Mouse (Mus musculus) bone marrow macrophage, adult 2 months (primary cell): Measurements from ENCODE around the gene Odf3l2. TPM values are rescaled to one million over a fixed set of nuclear protein-coding genes. Genes with fewer than 3 reads are reported as not detected.
A peak's percentile ranks its signal among the peaks of the same experiment; 100 is the strongest.

Source experiments
- H3K27ac ChIP-seq: 2 replicates; pipeline ENCODE4 v1.5.1; 2012; ENCODE audit warnings: low read depth, low read length; ENCODE audit not compliant: insufficient read depth
- H3K4me1 ChIP-seq: 2 replicates; pipeline ENCODE4 v1.6.1; 2012; ENCODE audit warnings: low read length; ENCODE audit not compliant: control insufficient read depth, insufficient read depth
- H3K4me3 ChIP-seq: 2 replicates; pipeline ENCODE4 v1.5.1; 2012; ENCODE audit warnings: mild to moderate bottlenecking, low read length, moderate library complexity; ENCODE audit not compliant: insufficient read depth
- CTCF ChIP-seq: IDR thresholded peaks from 2 replicates; pipeline ENCODE4 v1.5.1; 2012; ENCODE audit warnings: low read depth, mild to moderate bottlenecking, low read length, moderate library complexity
- POLR2A ChIP-seq: IDR thresholded peaks from 2 replicates; pipeline ENCODE4 v1.6.1; 2012; ENCODE audit warnings: mild to moderate bottlenecking, low read depth, low read length, borderline replicate concordance
- polyA plus RNA-seq: library from polyadenylated mRNA; stranded (reverse); fragments of >200 nt; gene quantifications from 2 replicates; pipeline ENCODE4 v1.2.4, GENCODE M21; 2012; ENCODE audit not compliant: missing spikeins, insufficient read depth, insufficient read length

Gene Odf3l2
- polyA plus RNA-seq, 1 experiment, result not detected

GRCm38 (mm10) chr10:79631432-79631831 is 14.1 kb downstream of the Odf3l2 start:
- Histone ChIP-seq H3K4me3 (no peak overlapping the region), H3K4me1 (peaks cover 33% of the 10 kb centered on the region), H3K27ac (no peak overlapping the region)
- TF ChIP-seq POLR2A, result no peak
- no peak for TF ChIP-seq CTCF

- Histone ChIP-seq H3K4me3 (no peak overlapping the region), H3K4me1 (peaks cover 14% of the 10 kb centered on the region), H3K27ac (no peak overlapping the region)
- TF ChIP-seq CTCF, result no peak
- TF ChIP-seq POLR2A, result no peak
These were observed 17.2 kb downstream of the Odf3l2 start for GRCm38 (mm10) chr10:79628377-79628776.

- no peak overlapping the region for H3K27ac ChIP-seq
- H3K4me3 ChIP-seq, result no peak overlapping the region
- TF ChIP-seq POLR2A, result no peak
- no peak for TF ChIP-seq CTCF
- no peaks in the 10 kb centered on the region for H3K4me1 ChIP-seq
These were observed 19.4 kb downstream of the Odf3l2 start for GRCm38 (mm10) chr10:79626156-79626555.

- Histone ChIP-seq H3K4me3 (no peak overlapping the region), H3K4me1 (no peaks in the 10 kb centered on the region), H3K27ac (no peak overlapping the region)
- TF ChIP-seq CTCF (no peak), POLR2A (no peak)
These were observed 20.1 kb downstream of the Odf3l2 start for GRCm38 (mm10) chr10:79625398-79625797.

GRCm38 (mm10) chr10:79623950-79624349 is 21.6 kb downstream of the Odf3l2 start:
- Histone ChIP-seq H3K4me1 (no peaks in the 10 kb centered on the region), H3K27ac (no peak overlapping the region), H3K4me3 (no peak overlapping the region)
- TF ChIP-seq POLR2A (no peak), CTCF (no peak)

GRCm38 (mm10) chr10:79616376-79616775 is 29.2 kb downstream of the Odf3l2 start:
- no peak overlapping the region for H3K4me3 ChIP-seq
- no peak for TF ChIP-seq CTCF
- no peak for TF ChIP-seq POLR2A
- peaks cover 14% of the 10 kb centered on the region for H3K4me1 ChIP-seq
- no peak overlapping the region for H3K27ac ChIP-seq

- Histone ChIP-seq H3K4me1 (peaks cover 14% of the 10 kb centered on the region), H3K4me3 (no peak overlapping the region), H3K27ac (no peak overlapping the region)
- no peak for TF ChIP-seq POLR2A
- TF ChIP-seq CTCF, result no peak
These were observed 29.7 kb downstream of the Odf3l2 start for GRCm38 (mm10) chr10:79615860-79616259.

GRCm38 (mm10) chr10:79614305-79614643 is 31.3 kb downstream of the Odf3l2 start:
- Histone ChIP-seq H3K4me1 (peaks cover 14% of the 10 kb centered on the region), H3K4me3 (peak overlapping the region; percentile 58; the same call in 1 of the 2 replicates), H3K27ac (no peak overlapping the region)
- no peak for TF ChIP-seq CTCF
- no peak for TF ChIP-seq POLR2A

GRCm38 (mm10) chr10:79613578-79614304 is 31.8 kb downstream of the Odf3l2 start, which contains the start of gene C2cd4c:
Gene C2cd4c, minus strand, starts transcription at chr10:79614025.
- TF ChIP-seq CTCF, result no peak
- no peak for TF ChIP-seq POLR2A
- peak within 1 kb of the TSS; percentile 58 for H3K4me3 ChIP-seq

GRCm38 (mm10) chr10:79612192-79613135 is 33.1 kb downstream of the Odf3l2 start:
- Histone ChIP-seq H3K4me3 (no peak overlapping the region), H3K4me1 (peaks cover 14% of the 10 kb centered on the region), H3K27ac (no peak overlapping the region)
- TF ChIP-seq POLR2A, result no peak
- no peak for TF ChIP-seq CTCF

More at GRCm38 (mm10) chr10:79613578-79614304, 31.8 kb downstream of the Odf3l2 start, which contains the start of gene C2cd4c:
- Histone ChIP-seq H3K27ac (no peak within 1 kb of the TSS), H3K4me1 (peaks cover 14% of the 10 kb centered on the region)
